Mouse (Mus musculus) midbrain, postnatal 0 days (tissue): Measurements from ENCODE around the gene Cdk14. TPM values are rescaled to one million over a fixed set of nuclear protein-coding genes. Genes with fewer than 3 reads are reported as not detected.

Experiments used
- ATAC-seq: fragments of 200-750 bp; cut with Nextera tagmentation; 2 replicates; pipeline ENCODE4 v1.8.0; 2017; ENCODE audit warnings: moderate number of reproducible peaks, mild to moderate bottlenecking, moderate TSS enrichment, moderate library complexity; ENCODE audit not compliant: low FRiP score
- DNase-seq: peaks from one replicate; pipeline ENCODE4 v3.0.0-alpha.2; 2015; ENCODE audit warnings: low spot score
- H3K27ac ChIP-seq: fragments of 300-500 bp; sonication (generic); 2 replicates; pipeline ENCODE4 v1.5.1; 2014; ENCODE audit warnings: low read depth, mild to moderate bottlenecking, low read length, mixed read lengths
- H3K27me3 ChIP-seq: fragments of 300-500 bp; sonication (generic); 2 replicates; pipeline ENCODE4 v1.6.1; 2014; ENCODE audit warnings: low read length, control low read depth, mixed read lengths; ENCODE audit not compliant: insufficient read depth
- H3K36me3 ChIP-seq: fragments of 300-500 bp; sonication (generic); 2 replicates; pipeline ENCODE4 v1.6.1; 2014; ENCODE audit warnings: low read length, control low read depth, mixed read lengths; ENCODE audit not compliant: insufficient read depth
- H3K4me1 ChIP-seq: fragments of 300-500 bp; sonication (generic); 2 replicates; pipeline ENCODE4 v1.6.1; 2014; ENCODE audit warnings: mild to moderate bottlenecking, control low read depth, antibody characterized with exemption, low read length, mixed read lengths; ENCODE audit not compliant: insufficient read depth
- H3K4me2 ChIP-seq: fragments of 300-500 bp; sonication (generic); 2 replicates; pipeline ENCODE4 v1.6.1; 2014; ENCODE audit warnings: low read depth, mild to moderate bottlenecking, low read length, mixed read lengths; ENCODE audit not compliant: poor library complexity, severe bottlenecking
- H3K4me3 ChIP-seq: fragments of 300-500 bp; sonication (generic); 2 replicates; pipeline ENCODE4 v1.5.1; 2014; ENCODE audit warnings: low read depth, mild to moderate bottlenecking, low read length, moderate library complexity
- H3K9ac ChIP-seq: fragments of 300-500 bp; sonication (generic); replicated peaks from 2 replicates; pipeline ENCODE4 v1.6.1; 2014; ENCODE audit warnings: mild to moderate bottlenecking, low read length, moderate library complexity, mixed read lengths; ENCODE audit not compliant: poor library complexity, severe bottlenecking
- H3K9me3 ChIP-seq: fragments of 300-500 bp; sonication (generic); 2 replicates; pipeline ENCODE4 v1.6.1; 2016; ENCODE audit warnings: low read length, control low read depth
- CTCF ChIP-seq: IDR thresholded peaks from 2 replicates; pipeline ENCODE4 v1.5.1; 2016; ENCODE audit warnings: antibody characterized with exemption, mild to moderate bottlenecking
- WGBS: fragments of 180-500 bp; shearing (Covaris S2); extraction: QIAGEN DNeasy Blood & Tissue Kit; methylation state at CpG from one replicate; pipeline ENCODE4 v1.1.7; 2014; 5-methylcytosine and 5-hydroxymethylcytosine counted together
- polyA plus RNA-seq: library from polyadenylated mRNA; unstranded; fragments of >200 nt; fragmentation: Nextera tagmentation; extraction: Ambion mirVana; gene quantifications from 2 replicates; pipeline ENCODE4 v1.2.1, GENCODE M21; 2015
- total RNA-seq: library from RNA; depleted of rRNA; stranded (reverse); fragments of >200 nt; gene quantifications from 2 replicates; pipeline ENCODE4 v1.2.3, GENCODE M21; 2014

The Cdk14 gene
- total and polyA plus RNA-seq, 2 experiments from 2014 or later: 45.6 to 84.4 TPM

GRCm38 (mm10) chr5:5260966-5261724, 159.0 kb downstream of the Cdk14 start:
- Histone ChIP-seq H3K27ac (no peak overlapping the region), H3K4me1 (no peaks in the 10 kb centered on the region), H3K9me3 (no peaks in the 10 kb centered on the region), H3K36me3 (no peaks in the 10 kb centered on the region), H3K9ac (no peak overlapping the region), H3K27me3 (no peaks in the 10 kb centered on the region), H3K4me2 (peak overlapping the region; percentile 10), H3K4me3 (no peak overlapping the region)
- ATAC-seq: no peak
- TF ChIP-seq CTCF: no peak
- no peak for DNase-seq
- WGBS: 54% methylated on average over 14 of the region's 14 CpGs

DNA sequence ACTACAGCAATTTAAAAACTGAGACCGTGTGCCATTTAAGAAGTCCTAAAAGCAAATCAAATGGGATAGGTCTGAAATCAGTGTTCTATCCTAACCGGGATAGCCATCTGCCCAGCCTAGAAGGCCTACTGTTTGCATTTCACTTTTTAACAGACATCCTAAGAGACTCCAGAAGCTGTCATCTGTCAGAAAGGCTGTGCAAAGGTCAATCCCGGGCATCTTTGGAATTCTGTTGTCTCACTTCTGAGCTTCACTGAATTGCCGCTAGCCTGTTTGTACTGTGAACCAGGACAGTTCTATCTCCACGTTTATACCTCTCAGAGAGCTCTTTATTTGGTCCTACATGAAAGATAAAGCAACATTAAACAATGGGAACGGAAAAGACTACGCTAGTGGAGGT, 159.8 kb downstream of the Cdk14 start:
- no peaks in the 10 kb centered on the region for H3K27me3 ChIP-seq
- H3K4me2 ChIP-seq: no peak overlapping the region
- DNase-seq (no peak), ATAC-seq (no peak)
- H3K4me1 ChIP-seq: no peaks in the 10 kb centered on the region
- no peak overlapping the region for H3K27ac ChIP-seq
- no peak for TF ChIP-seq CTCF
- no peaks in the 10 kb centered on the region for H3K36me3 ChIP-seq
- H3K4me3 ChIP-seq: no peak overlapping the region
- no peak overlapping the region for H3K9ac ChIP-seq
- H3K9me3 ChIP-seq: no peaks in the 10 kb centered on the region
- WGBS: 61% methylated on average over 7 of the region's 7 CpGs

DNA sequence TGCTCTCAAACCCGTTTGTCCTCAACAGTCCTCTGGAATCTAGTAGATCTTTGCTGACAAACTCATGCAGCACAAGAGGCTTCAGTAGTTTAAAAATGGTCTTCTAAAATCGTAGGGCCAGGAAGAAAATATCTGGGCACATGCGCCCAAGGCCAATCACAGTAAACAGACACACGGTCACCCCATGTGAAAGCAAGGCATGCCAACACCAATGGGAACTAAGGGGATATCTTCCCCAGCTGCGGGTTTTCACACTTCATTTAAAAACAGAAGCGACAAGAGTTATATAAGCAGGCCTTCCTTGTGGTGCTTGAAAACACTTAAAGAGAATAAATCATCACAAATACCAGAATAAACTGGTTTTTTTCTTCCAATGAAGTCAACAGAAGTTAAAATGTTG, 165.7 kb downstream of the Cdk14 start:
- H3K27me3 ChIP-seq: no peaks in the 10 kb centered on the region
- no peaks in the 10 kb centered on the region for H3K9me3 ChIP-seq
- no peaks in the 10 kb centered on the region for H3K4me1 ChIP-seq
- no peak overlapping the region for H3K4me2 ChIP-seq
- 89% methylated on average over 6 of the region's 6 CpGs for WGBS
- no peak overlapping the region for H3K4me3 ChIP-seq
- no peak for TF ChIP-seq CTCF
- no peaks in the 10 kb centered on the region for H3K36me3 ChIP-seq
- no peak overlapping the region for H3K9ac ChIP-seq
- ATAC-seq (no peak), DNase-seq (no peak)
- H3K27ac ChIP-seq: no peak overlapping the region

- no peak for TF ChIP-seq CTCF
- no peak overlapping the region for H3K4me2 ChIP-seq
- no peak overlapping the region for H3K4me3 ChIP-seq
- no peaks in the 10 kb centered on the region for H3K27me3 ChIP-seq
- no peaks in the 10 kb centered on the region for H3K9me3 ChIP-seq
- DNase-seq (no peak), ATAC-seq (no peak)
- no peaks in the 10 kb centered on the region for H3K36me3 ChIP-seq
- H3K9ac ChIP-seq: no peak overlapping the region
- no peaks in the 10 kb centered on the region for H3K4me1 ChIP-seq
- 94% methylated on average over 3 of the region's 3 CpGs for WGBS
- no peak overlapping the region for H3K27ac ChIP-seq
These were observed 166.9 kb downstream of the Cdk14 start for GRCm38 (mm10) chr5:5253177-5253576.

DNA sequence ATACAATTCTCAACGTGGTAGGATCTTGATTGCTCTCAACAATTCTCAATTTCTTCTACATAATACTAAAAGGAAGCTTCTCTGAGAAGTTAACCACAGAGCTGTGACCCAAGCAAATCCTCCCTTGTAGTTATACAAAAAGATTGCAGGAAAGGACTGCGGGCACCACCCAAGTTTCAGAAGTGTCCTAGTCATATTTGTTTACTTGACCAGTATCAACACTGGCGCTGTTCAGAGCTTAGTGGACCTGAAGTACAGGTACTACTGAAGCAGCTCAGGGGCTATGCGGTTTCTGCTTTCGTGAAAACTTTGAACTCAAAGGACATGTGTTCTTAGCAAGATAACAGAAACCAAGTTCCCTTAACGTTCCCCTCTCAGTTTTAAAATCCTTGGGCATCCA, 172.4 kb downstream of the Cdk14 start:
- Histone ChIP-seq H3K4me3 (no peak overlapping the region), H3K27ac (no peak overlapping the region), H3K36me3 (no peaks in the 10 kb centered on the region), H3K4me2 (no peak overlapping the region), H3K9me3 (no peaks in the 10 kb centered on the region), H3K27me3 (no peaks in the 10 kb centered on the region), H3K9ac (no peak overlapping the region), H3K4me1 (no peaks in the 10 kb centered on the region)
- no peak for DNase-seq
- no peak for ATAC-seq
- WGBS: 93% methylated on average over 6 of the region's 6 CpGs
- no peak for TF ChIP-seq CTCF

DNA sequence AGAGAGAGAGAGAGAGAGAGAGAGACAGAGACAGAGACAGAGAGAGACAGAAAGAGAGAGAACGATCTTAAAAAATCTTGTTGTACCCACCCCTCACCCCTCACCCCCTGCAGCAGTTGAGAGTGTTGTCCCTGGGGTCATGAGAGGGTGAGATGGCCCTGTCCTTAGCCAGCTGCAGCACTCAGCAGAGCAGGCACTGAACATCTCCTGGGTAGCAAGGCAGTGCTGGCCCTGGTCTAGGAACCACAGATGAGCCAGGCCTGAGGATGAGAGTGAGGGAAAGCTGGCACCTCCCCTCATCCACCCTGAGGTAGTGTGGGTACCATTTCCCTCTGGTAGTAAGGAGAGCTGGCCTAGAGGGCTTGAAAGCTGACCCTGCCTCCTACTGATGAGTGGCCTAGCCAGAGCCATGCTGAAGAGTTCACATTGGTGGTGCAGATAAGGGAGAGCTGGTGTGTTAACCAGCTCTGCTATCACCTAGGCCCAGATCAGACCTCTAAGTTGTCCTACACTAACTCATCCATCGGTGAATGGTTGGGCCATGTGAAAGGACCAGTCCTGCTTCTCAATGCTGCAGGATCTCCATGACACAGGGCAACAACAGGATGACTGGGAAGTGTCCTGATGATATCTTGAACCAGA, 173.5 kb downstream of the Cdk14 start:
- ATAC-seq: no peak
- Histone ChIP-seq H3K9ac (no peak overlapping the region), H3K27me3 (no peaks in the 10 kb centered on the region), H3K36me3 (no peaks in the 10 kb centered on the region), H3K4me2 (no peak overlapping the region), H3K9me3 (no peaks in the 10 kb centered on the region), H3K27ac (no peak overlapping the region), H3K4me3 (no peak overlapping the region), H3K4me1 (no peaks in the 10 kb centered on the region)
- no peak for DNase-seq
- WGBS: 88% methylated on average over 2 of the region's 2 CpGs
- no peak for TF ChIP-seq CTCF
